Mouse (Mus musculus): ENCODE data around the gene Zfp287.

GRCm38 (mm10) chr11:62693299-62694184 lies 38.2 kb downstream of the Zfp287 start:
- peak; percentile 87 for TF ChIP-seq CTCF (IDR thresholded peaks at IDR 0.05; ENCODE audit: low read depth)
- no peak for TF ChIP-seq EP300 (optimal IDR thresholded peaks at IDR 0.05)

Measured in stomach, postnatal 0 days (tissue).